Comparison of ENCODE assay signal across 12 mouse cellular contexts in the genomic region with DNA sequence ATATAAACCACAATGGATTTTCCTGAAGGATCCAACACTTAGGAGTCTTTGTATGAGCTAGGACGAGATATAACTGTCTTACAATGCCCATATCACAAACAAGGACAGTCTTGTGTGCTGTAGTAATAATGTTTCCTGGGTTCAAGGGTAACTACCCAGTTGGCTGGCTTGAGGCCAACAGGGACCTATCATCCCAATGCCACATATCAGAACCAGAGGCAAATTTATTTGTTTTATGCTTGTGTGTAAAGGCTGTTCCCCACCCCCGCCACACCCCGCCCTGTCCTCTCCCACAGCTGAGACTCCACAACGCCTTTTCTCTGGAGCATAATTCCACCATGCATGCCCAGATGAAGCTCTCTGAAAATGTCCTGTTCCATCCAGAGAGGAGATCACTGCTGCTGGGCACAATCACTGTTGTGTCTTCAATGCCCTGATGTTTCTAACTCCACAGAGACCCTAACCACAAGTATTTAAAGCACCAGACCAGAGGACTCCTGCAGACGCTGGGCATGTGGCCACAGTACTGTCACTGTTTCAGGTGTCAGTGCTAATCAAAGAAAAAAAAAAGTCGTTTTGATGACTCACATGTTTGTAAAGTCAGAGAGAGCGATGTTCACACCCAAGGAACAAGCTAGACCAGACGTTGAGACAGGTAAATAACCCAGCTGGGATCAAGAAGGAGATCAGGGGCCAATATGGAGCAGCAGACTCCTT. TPM values are rescaled to one million over a fixed set of nuclear protein-coding genes. Genes with fewer than 3 reads are reported as not detected.
A peak's percentile ranks its signal among the peaks of the same experiment; 100 is the strongest.
DNase-seq lines count a peak whose midpoint lies in the region; ATAC-seq lines count a peak whose summit lies in the region.
"Had no signal": no experiment of that assay in that cellular context is flagged by ENCODE, and none has a peak within 500 bp of the region (broad histone marks: within the 10 kb centered on the region; RNA-seq: fewer than 3 reads in every experiment).

No protein-coding gene starts in this region.

- ATAC-seq in midbrain, embryonic 15.5 days (replicated peaks): no peak
- ATAC-seq in midbrain, embryonic 11.5 days (ENCODE audit: low FRiP score): no peak
- ATAC-seq in limb, embryonic 15.5 days (ENCODE audit: insufficient number of reproducible peaks, low FRiP score, low TSS enrichment, low read depth): no peak

- H3K9ac ChIP-seq in midbrain, embryonic 15.5 days: no peak overlapping the region
- no peak overlapping the region for H3K9ac ChIP-seq in midbrain, embryonic 11.5 days (ENCODE audit: low read length)
- no peak overlapping the region for H3K9ac ChIP-seq in limb, embryonic 15.5 days
- H3K9ac ChIP-seq: liver, embryonic 14.5 days had no signal

- no peak overlapping the region for H3K4me2 ChIP-seq in midbrain, embryonic 15.5 days
- no peak overlapping the region for H3K4me2 ChIP-seq in midbrain, embryonic 11.5 days
- no peak overlapping the region for H3K4me2 ChIP-seq in limb, embryonic 15.5 days

- no peaks in the 10 kb centered on the region for H3K36me3 ChIP-seq in midbrain, embryonic 15.5 days (replicated peaks)
- no peaks in the 10 kb centered on the region for H3K36me3 ChIP-seq in midbrain, embryonic 11.5 days (ENCODE audit: control insufficient read depth, insufficient read depth, low read length)
- H3K36me3 ChIP-seq in limb, embryonic 15.5 days: peaks cover 17% of the 10 kb centered on the region

- WGBS in midbrain, embryonic 15.5 days: 90% methylated on average over 8 of the region's 8 CpGs
- WGBS in midbrain, embryonic 11.5 days: 86% methylated on average over 8 of the region's 8 CpGs
- WGBS in limb, embryonic 15.5 days: 74% methylated on average over 8 of the region's 8 CpGs

- H3K4me3 ChIP-seq in midbrain, embryonic 15.5 days: peak overlapping the region; percentile 97; the same call in 1 of the 2 replicates
- no peak overlapping the region for H3K4me3 ChIP-seq in midbrain, embryonic 11.5 days (ENCODE audit: low read depth, low read length)
- H3K4me3 ChIP-seq in limb, embryonic 15.5 days: peak overlapping the region; percentile 3; the same call in 1 of the 2 replicates

- peaks cover 23% of the 10 kb centered on the region for H3K4me1 ChIP-seq in midbrain, embryonic 15.5 days
- peaks cover 12% of the 10 kb centered on the region for H3K4me1 ChIP-seq in midbrain, embryonic 11.5 days (ENCODE audit: control insufficient read depth, insufficient read depth, low read length)
- peaks cover 29% of the 10 kb centered on the region for H3K4me1 ChIP-seq in limb, embryonic 15.5 days

- H3K27me3 ChIP-seq in midbrain, embryonic 15.5 days (replicated peaks): no peaks in the 10 kb centered on the region
- no peaks in the 10 kb centered on the region for H3K27me3 ChIP-seq in midbrain, embryonic 11.5 days (ENCODE audit: control insufficient read depth, insufficient read depth, low read length)
- H3K27me3 ChIP-seq in limb, embryonic 15.5 days: no peaks in the 10 kb centered on the region

- no peaks in the 10 kb centered on the region for H3K9me3 ChIP-seq in midbrain, embryonic 15.5 days
- no peaks in the 10 kb centered on the region for H3K9me3 ChIP-seq in midbrain, embryonic 11.5 days (ENCODE audit: control insufficient read depth, low read length)
- H3K9me3 ChIP-seq in limb, embryonic 15.5 days: no peaks in the 10 kb centered on the region

- no peak overlapping the region for H3K27ac ChIP-seq in midbrain, embryonic 15.5 days
- H3K27ac ChIP-seq in midbrain, embryonic 11.5 days (ENCODE audit: low read depth, low read length): no peak overlapping the region
- peak overlapping the region; percentile 5; the same call in 1 of the 2 replicates for H3K27ac ChIP-seq in limb, embryonic 15.5 days
- H3K27ac ChIP-seq: liver, embryonic 14.5 days had no signal

- DNase-seq in cerebellum, adult 9-10 months: peak; percentile 57
- DNase-seq in cerebellum, postnatal 4 days (ENCODE audit: low spot score in 2 of 2): no peak
- no peak for DNase-seq in midbrain, embryonic 11.5 days (ENCODE audit: low spot score, missing footprints)
- peak; percentile 50 for DNase-seq in testis, postnatal 14 days (ENCODE audit: low spot score)
- no peak for DNase-seq in thymus, postnatal 10 days (ENCODE audit: low spot score in 2 of 2)
- no peak for DNase-seq in embryo, embryonic 9.5 days (ENCODE audit: extremely low spot score)
- DNase-seq: kidney, postnatal 10 days; right cerebral cortex, adult 18-20 months had no signal

RNA-seq across cellular contexts. Expression of gene Rab40c, which starts 2.4 kb away (rescaled TPM):
- polyA plus RNA-seq in midbrain, embryonic 15.5 days (2015; fragmentation: Nextera tagmentation; extraction: Ambion mirVana): 56.7 and 57.5 TPM in 2 replicates
- 15.0 and 15.9 TPM in 2 replicates for polyA plus RNA-seq in midbrain, embryonic 11.5 days (2014; fragmentation: Nextera tagmentation; extraction: Ambion mirVana)
- 30.7 and 35.2 TPM in 2 replicates for polyA plus RNA-seq in limb, embryonic 15.5 days (2015; fragmentation: Nextera tagmentation; extraction: Ambion mirVana)

RNA-seq across cellular contexts. Expression of gene Pigq, which starts 27.6 kb away (rescaled TPM):
- 71.9 and 75.8 TPM in 2 replicates for polyA plus RNA-seq in midbrain, embryonic 15.5 days (2015; fragmentation: Nextera tagmentation; extraction: Ambion mirVana)
- 47.2 and 50.9 TPM in 2 replicates for polyA plus RNA-seq in midbrain, embryonic 11.5 days (2014; fragmentation: Nextera tagmentation; extraction: Ambion mirVana)
- polyA plus RNA-seq in limb, embryonic 15.5 days (2015; fragmentation: Nextera tagmentation; extraction: Ambion mirVana): 45.7 and 47.8 TPM in 2 replicates

RNA-seq across cellular contexts. Expression of gene Nhlrc4, which starts 27.7 kb away (rescaled TPM):
- 0.73 and 0.80 TPM in 2 replicates for polyA plus RNA-seq in midbrain, embryonic 15.5 days (2015; fragmentation: Nextera tagmentation; extraction: Ambion mirVana)
- polyA plus RNA-seq in midbrain, embryonic 11.5 days (2014; fragmentation: Nextera tagmentation; extraction: Ambion mirVana): 0.37 TPM in 1 of 2 replicates, not detected in the other
- 0.42 TPM in 1 of 2 replicates, not detected in the other for polyA plus RNA-seq in limb, embryonic 15.5 days (2015; fragmentation: Nextera tagmentation; extraction: Ambion mirVana)
- polyA plus RNA-seq: macrophage had no signal

RNA-seq across cellular contexts. Expression of gene A930017K11Rik, which starts 35.3 kb away (rescaled TPM):
- polyA plus RNA-seq in midbrain, embryonic 15.5 days (2015; fragmentation: Nextera tagmentation; extraction: Ambion mirVana): 3.1 and 6.1 TPM in 2 replicates
- not detected in 2 replicates for polyA plus RNA-seq in midbrain, embryonic 11.5 days (2014; fragmentation: Nextera tagmentation; extraction: Ambion mirVana)
- 0.06 and 0.14 TPM in 2 replicates for polyA plus RNA-seq in limb, embryonic 15.5 days (2015; fragmentation: Nextera tagmentation; extraction: Ambion mirVana)
- polyA plus RNA-seq: macrophage had no signal

RNA-seq across cellular contexts. Expression of gene Wfikkn1, which starts 36.4 kb away (rescaled TPM):
- polyA plus RNA-seq in midbrain, embryonic 15.5 days (2015; fragmentation: Nextera tagmentation; extraction: Ambion mirVana): 0.47 and 0.54 TPM in 2 replicates
- polyA plus RNA-seq in midbrain, embryonic 11.5 days (2014; fragmentation: Nextera tagmentation; extraction: Ambion mirVana): 0.91 and 1.1 TPM in 2 replicates
- 0.63 and 0.65 TPM in 2 replicates for polyA plus RNA-seq in limb, embryonic 15.5 days (2015; fragmentation: Nextera tagmentation; extraction: Ambion mirVana)

Comparison
In these comparisons a context has a peak if more than half of its experiments do, and no peak if none do; other contexts are left out.
1. DNase-seq: peak in cerebellum, adult 9-10 months (single experiment) and testis, postnatal 14 days (single experiment); none in cerebellum, postnatal 4 days (0 of 2), midbrain, embryonic 11.5 days (single experiment), thymus, postnatal 10 days (0 of 2) and embryo, embryonic 9.5 days (single experiment).